Mouse (Mus musculus) liver, embryonic 14.5 days (tissue): ENCODE results near the gene Srsf12. TPM values are rescaled to one million over a fixed set of nuclear protein-coding genes. Genes with fewer than 3 reads are reported as not detected.

ENCODE experiments used
- ATAC-seq: fragments of 200-750 bp; cut with Nextera tagmentation; 2 replicates; pipeline ENCODE4 v1.8.0; 2017; ENCODE audit warnings: moderate number of reproducible peaks, mild to moderate bottlenecking, moderate library complexity; ENCODE audit not compliant: insufficient read depth
- DNase-seq, 3 experiments: peaks; one replicate each; pipeline ENCODE4 v3.0.0-alpha.2; 2012 to 2013; ENCODE audit warnings: low read depth in 3 of 3, low spot score in 3 of 3
- H3K27ac ChIP-seq: fragments of 300-500 bp; sonication (generic); 2 replicates; pipeline ENCODE4 v1.5.1; 2014; ENCODE audit warnings: moderate library complexity, mild to moderate bottlenecking, control low read depth, inconsistent platforms
- H3K27me3 ChIP-seq: fragments of 300-500 bp; sonication (generic); 2 replicates; pipeline ENCODE4 v1.6.1; 2014; ENCODE audit warnings: mild to moderate bottlenecking, low read length, moderate library complexity; ENCODE audit not compliant: control insufficient read depth, insufficient read depth
- H3K36me3 ChIP-seq: fragments of 300-500 bp; sonication (generic); replicated peaks from 2 replicates; pipeline ENCODE4 v1.6.1; 2014; ENCODE audit warnings: low read depth; ENCODE audit not compliant: control insufficient read depth, insufficient read depth
- H3K4me1 ChIP-seq, 2 experiments: fragments of 200-500 bp in 1 of 2; fragments of 300-500 bp in 1 of 2; sonication (generic) in 1 of 2; replicated peaks; 2 replicates each; pipeline ENCODE4 v1.6.1; 2012 to 2014; ENCODE audit warnings: antibody characterized with exemption in 1 of 2, inconsistent platforms in 1 of 2, low read length in 1 of 2; ENCODE audit not compliant: control insufficient read depth in 2 of 2, insufficient read depth in 2 of 2
- H3K4me2 ChIP-seq: fragments of 300-500 bp; sonication (generic); 2 replicates; pipeline ENCODE4 v1.6.1; 2014; ENCODE audit warnings: low read depth, mild to moderate bottlenecking, control low read depth, moderate library complexity
- H3K4me3 ChIP-seq, 2 experiments: fragments of 200-500 bp in 1 of 2; fragments of 300-500 bp in 1 of 2; sonication (generic) in 1 of 2; 2 replicates each; pipeline ENCODE4 v1.5.1; 2012 to 2014; ENCODE audit warnings: low read depth in 2 of 2, low read length in 2 of 2, mild to moderate bottlenecking in 2 of 2, control low read depth in 1 of 2, inconsistent platforms in 1 of 2, moderate library complexity in 1 of 2; ENCODE audit not compliant: insufficient read depth in 1 of 2
- H3K9ac ChIP-seq: fragments of 300-500 bp; sonication (generic); replicated peaks from 2 replicates; pipeline ENCODE4 v1.6.1; 2014; ENCODE audit warnings: mild to moderate bottlenecking, control low read depth, moderate library complexity
- H3K9me3 ChIP-seq: fragments of 300-500 bp; sonication (generic); 2 replicates; pipeline ENCODE4 v1.6.1; 2016; ENCODE audit warnings: low read length, mixed read lengths; ENCODE audit not compliant: control insufficient read depth
- CTCF ChIP-seq: IDR thresholded peaks from 2 replicates; pipeline ENCODE4 v1.5.1; 2016; ENCODE audit warnings: antibody characterized with exemption, low read depth, control low read depth
- EP300 ChIP-seq: IDR thresholded peaks from 2 replicates; pipeline ENCODE4 v1.6.1; 2016; ENCODE audit warnings: antibody characterized with exemption, low read depth
- WGBS: fragments of 180-500 bp; shearing (Covaris S2); extraction: QIAGEN DNeasy Blood & Tissue Kit; methylation state at CpG from one replicate; pipeline ENCODE4 v1.1.7; 2014; ENCODE audit not compliant: insufficient replicate concordance; 5-methylcytosine and 5-hydroxymethylcytosine counted together
- polyA plus RNA-seq, 2 experiments: library from polyadenylated mRNA; depleted of rRNA in 1 of 2; stranded (reverse) in 1 of 2; unstranded in 1 of 2; fragments of >200 nt; fragmentation: Nextera tagmentation in 1 of 2; extraction: Ambion mirVana in 1 of 2; gene quantifications; 2 replicates each; pipeline versions ENCODE4 v1.2.1 to v1.2.3; 2012 to 2014

The Srsf12 gene
- polyA plus RNA-seq, 2 experiments: 0.06 to 0.24 TPM

DNA sequence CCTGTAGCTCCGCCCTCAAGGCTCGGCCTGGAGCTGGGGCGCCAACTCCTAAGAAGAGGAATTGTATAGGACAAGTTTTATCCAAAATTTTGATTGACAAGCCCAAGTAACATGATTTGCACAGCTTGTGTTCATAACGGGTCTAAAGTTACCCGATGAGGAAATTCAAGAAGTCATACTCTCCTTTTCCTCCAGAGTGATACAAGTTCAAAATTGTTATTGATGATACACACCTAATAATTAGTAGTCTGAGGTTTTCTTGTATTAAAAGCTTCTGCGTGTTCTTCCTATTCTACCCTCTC lies 19.1 kb upstream of the Srsf12 start, which contains the start of gene Pm20d2:
Pm20d2 (minus strand) TSS at position 3 of the 302 bp plus-strand sequence.
- H3K4me2 ChIP-seq: peak within 1 kb of the TSS; percentile 54
- ATAC-seq (no peak), DNase-seq (no peak)
- peaks cover 29% of the 10 kb centered on the region for H3K27me3 ChIP-seq
- no peak within 1 kb of the TSS for H3K27ac ChIP-seq
- H3K4me1 ChIP-seq: no peaks in the 10 kb centered on the region
- H3K9me3 ChIP-seq: no peaks in the 10 kb centered on the region
- TF ChIP-seq CTCF: no peak
- TF ChIP-seq EP300: no peak
- no peaks in the 10 kb centered on the region for H3K36me3 ChIP-seq
- 14% methylated on average over 6 of the region's 6 CpGs for WGBS
- H3K9ac ChIP-seq: no peak within 1 kb of the TSS
- H3K4me3 ChIP-seq: peak within 1 kb of the TSS; percentile 35 to 55

DNA sequence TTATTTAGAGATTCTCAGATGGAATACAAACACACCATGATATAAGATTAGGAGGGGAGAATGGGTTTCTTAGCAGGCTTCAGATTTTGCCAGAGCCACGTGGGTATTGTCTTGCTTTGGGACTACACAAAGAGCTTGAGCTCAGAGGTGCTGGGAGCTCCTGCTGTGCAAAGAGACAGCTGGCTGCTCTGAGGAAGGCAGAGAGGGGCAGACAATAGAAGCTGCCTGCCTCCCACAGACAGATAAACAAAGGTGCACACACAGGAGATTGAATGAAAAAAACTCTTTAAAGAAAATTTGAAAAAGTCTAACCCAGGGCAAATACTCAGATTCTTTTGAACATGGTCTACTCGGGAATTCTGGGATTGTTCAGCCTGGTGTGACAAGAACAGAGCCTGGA lies 10.7 kb upstream of the Srsf12 start:
- DNase-seq (no peak), ATAC-seq (no peak)
- no peak overlapping the region for H3K27ac ChIP-seq
- H3K9ac ChIP-seq: no peak overlapping the region
- H3K4me3 ChIP-seq: no peak overlapping the region
- no peaks in the 10 kb centered on the region for H3K4me1 ChIP-seq
- no peak overlapping the region for H3K4me2 ChIP-seq
- H3K9me3 ChIP-seq: no peaks in the 10 kb centered on the region
- no peak for TF ChIP-seq EP300
- TF ChIP-seq CTCF: no peak
- H3K36me3 ChIP-seq: no peaks in the 10 kb centered on the region
- no peaks in the 10 kb centered on the region for H3K27me3 ChIP-seq
- WGBS: 9% methylated on average over 2 of the region's 2 CpGs

DNA sequence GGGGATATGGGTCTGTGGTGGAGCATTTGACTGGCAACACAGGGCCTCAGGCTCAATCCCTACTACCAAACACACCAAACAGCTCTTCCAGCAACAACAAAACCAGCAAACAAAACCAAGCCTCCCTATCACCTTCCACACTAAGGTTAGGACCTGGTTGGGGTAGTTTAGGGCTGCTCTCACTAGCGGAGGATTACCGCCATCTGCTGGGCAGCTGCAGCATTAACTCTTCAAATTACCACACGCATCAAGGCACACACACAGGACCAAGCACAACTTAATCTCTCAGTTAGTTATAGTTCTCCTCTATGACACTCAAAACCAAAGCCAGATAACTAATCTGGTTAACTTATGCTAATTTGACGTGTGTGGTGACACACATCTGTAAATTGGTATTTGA lies 4.1 kb upstream of the Srsf12 start:
- no peaks in the 10 kb centered on the region for H3K36me3 ChIP-seq
- no peak overlapping the region for H3K9ac ChIP-seq
- peaks cover 11% of the 10 kb centered on the region for H3K27me3 ChIP-seq
- no peak overlapping the region for H3K27ac ChIP-seq
- H3K4me3 ChIP-seq: no peak overlapping the region
- DNase-seq: peak in 2 of 3 experiments; percentile 9 to 17
- no peak overlapping the region for H3K4me2 ChIP-seq
- H3K9me3 ChIP-seq: no peaks in the 10 kb centered on the region
- TF ChIP-seq EP300 (no peak), CTCF (peak; percentile 82)
- ATAC-seq: no peak
- 7% methylated on average over 4 of the region's 4 CpGs for WGBS
- H3K4me1 ChIP-seq: no peaks in the 10 kb centered on the region; a peak in 1 of 4 replicates

DNA sequence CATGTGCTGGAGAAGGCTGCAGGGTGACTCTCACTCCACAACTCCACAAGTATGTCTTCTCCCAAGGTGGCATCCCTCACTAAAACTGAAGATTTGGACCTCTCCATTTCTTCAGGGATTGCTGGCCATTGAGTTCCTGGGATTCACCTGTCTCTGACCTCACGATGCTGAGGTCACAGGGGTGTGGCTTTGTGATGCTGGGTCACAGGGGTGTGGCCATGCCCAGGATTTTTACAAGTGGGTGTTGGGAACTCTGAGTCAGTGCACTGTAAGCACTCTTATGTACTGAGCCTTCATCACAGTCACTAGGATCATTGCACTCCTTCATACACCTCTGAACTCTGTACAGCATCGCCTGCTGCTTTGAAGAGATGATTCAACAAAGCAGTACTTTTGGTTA lies 1.2 kb upstream of the Srsf12 start:
- no peaks in the 10 kb centered on the region; a peak in 1 of 4 replicates for H3K4me1 ChIP-seq
- no peak overlapping the region for H3K4me3 ChIP-seq
- no peaks in the 10 kb centered on the region for H3K9me3 ChIP-seq
- no peak overlapping the region for H3K27ac ChIP-seq
- H3K9ac ChIP-seq: no peak overlapping the region
- DNase-seq (no peak), ATAC-seq (no peak)
- H3K4me2 ChIP-seq: no peak overlapping the region
- peaks cover 13% of the 10 kb centered on the region for H3K27me3 ChIP-seq
- no peaks in the 10 kb centered on the region for H3K36me3 ChIP-seq
- no peak for TF ChIP-seq CTCF
- 47% methylated on average over 2 of the region's 2 CpGs for WGBS

DNA sequence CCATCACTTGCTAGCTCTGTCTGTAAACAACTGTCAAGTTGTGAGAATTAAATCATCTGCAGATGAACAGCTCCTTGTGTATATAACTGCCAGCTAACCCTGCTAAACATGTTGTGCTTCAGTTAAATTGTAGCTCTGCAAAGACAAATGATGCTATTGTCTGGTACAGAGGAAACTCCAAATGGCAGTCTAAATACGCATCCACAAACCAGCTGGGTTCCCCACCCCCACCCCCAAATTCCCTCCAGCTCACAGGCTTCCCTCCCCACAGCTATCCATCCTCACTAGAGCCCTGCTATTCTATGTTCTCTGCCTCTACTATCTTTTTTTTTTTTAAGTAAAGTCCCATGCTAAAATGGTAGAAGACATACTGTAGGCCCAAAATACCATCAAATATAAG lies 13.1 kb downstream of the Srsf12 start:
- no peaks in the 10 kb centered on the region for H3K27me3 ChIP-seq
- no peak overlapping the region for H3K4me3 ChIP-seq
- no peaks in the 10 kb centered on the region for H3K36me3 ChIP-seq
- 52% methylated on average over 1 of the region's 1 CpGs for WGBS
- no peak for TF ChIP-seq EP300
- no peak for TF ChIP-seq CTCF
- ATAC-seq (no peak), DNase-seq (no peak)
- no peak overlapping the region for H3K4me2 ChIP-seq
- no peak overlapping the region for H3K27ac ChIP-seq
- H3K4me1 ChIP-seq: 0 out of 4 replicates have a peak, but pooled peaks cover 0 to 2% of the 10 kb centered on the region in 2 experiments
- no peak overlapping the region for H3K9ac ChIP-seq
- H3K9me3 ChIP-seq: no peaks in the 10 kb centered on the region
